Mouse (Mus musculus) spleen, postnatal 10 days (tissue): ENCODE data around the gene Arl9.
"Not testable (repeated sequence)": the region's sequence is repeated elsewhere in the genome, so short reads cannot be mapped to it uniquely, and the experiment has no call there.

ENCODE experiments used
- DNase-seq, 2 experiments: peaks; one replicate each; pipeline ENCODE4 v3.0.0; 2021 to 2022; ENCODE audit warnings: low spot score in 2 of 2

Gene Arl9

GRCm38 (mm10) chr5:77004051-77004821 is at the start of gene Arl9:
Gene Arl9, plus strand, starts transcription at chr5:77004055.
- DNase-seq, result no peak

GRCm38 (mm10) chr5:76954271-76954900 is 49.5 kb upstream of the Arl9 start:
- DNase-seq, result no peak

GRCm38 (mm10) chr5:76955474-76955873 is 48.4 kb upstream of the Arl9 start:
- DNase-seq, result no peak

- DNase-seq, result peak in 1 of 2 experiments; percentile 19
Measured at GRCm38 (mm10) chr5:76957954-76958353, 45.9 kb upstream of the Arl9 start.

GRCm38 (mm10) chr5:76959587-76959986 is 44.3 kb upstream of the Arl9 start:
- no peak for DNase-seq

GRCm38 (mm10) chr5:76962545-76962944 is 41.3 kb upstream of the Arl9 start:
- no peak for DNase-seq

- no peak for DNase-seq
Measured at GRCm38 (mm10) chr5:76964651-76965050, 39.2 kb upstream of the Arl9 start.

GRCm38 (mm10) chr5:76969250-76969649 is 34.6 kb upstream of the Arl9 start:
- DNase-seq, result no peak

- DNase-seq, result not testable (repeated sequence)
Measured at GRCm38 (mm10) chr5:76971115-76971514, 32.7 kb upstream of the Arl9 start.

- no peak for DNase-seq
Measured at GRCm38 (mm10) chr5:76973488-76973887, 30.4 kb upstream of the Arl9 start.

GRCm38 (mm10) chr5:76974207-76974553 is 29.7 kb upstream of the Arl9 start:
- no peak for DNase-seq

GRCm38 (mm10) chr5:76974554-76975285 is 29.1 kb upstream of the Arl9 start, which contains the start of gene Srp72:
Gene Srp72, plus strand, starts transcription at chr5:76974683.
- peak; percentile 68 to 91 for DNase-seq

- no peak for DNase-seq
Measured at GRCm38 (mm10) chr5:76975736-76976135, 28.1 kb upstream of the Arl9 start.

- no peak for DNase-seq
Measured at GRCm38 (mm10) chr5:76984015-76984414, 19.8 kb upstream of the Arl9 start.

GRCm38 (mm10) chr5:76990789-76991188 is 13.1 kb upstream of the Arl9 start:
- no peak for DNase-seq

GRCm38 (mm10) chr5:76993174-76993814 is 10.6 kb upstream of the Arl9 start:
- peak; percentile 30 to 59 for DNase-seq

GRCm38 (mm10) chr5:76998416-76998815 is 5.4 kb upstream of the Arl9 start:
- DNase-seq, result no peak

- no peak for DNase-seq
Measured at GRCm38 (mm10) chr5:77001192-77001591, 2.7 kb upstream of the Arl9 start.

GRCm38 (mm10) chr5:77010352-77010751 is 6.5 kb downstream of the Arl9 start:
- no peak for DNase-seq

GRCm38 (mm10) chr5:77011082-77011481 is 7.2 kb downstream of the Arl9 start:
- no peak for DNase-seq

- DNase-seq, result no peak
Measured at GRCm38 (mm10) chr5:77013171-77013570, 9.3 kb downstream of the Arl9 start.
